Mouse (Mus musculus) heart, postnatal 0 days (tissue): ENCODE data around the gene Gfra1. TPM values are rescaled to one million over a fixed set of nuclear protein-coding genes. Genes with fewer than 3 reads are reported as not detected.
A peak's percentile ranks its signal among the peaks of the same experiment; 100 is the strongest.

Source experiments
- ATAC-seq: fragments of 200-750 bp; cut with Nextera tagmentation; 2 replicates; pipeline ENCODE4 v1.8.0; 2017; ENCODE audit warnings: low read depth, moderate number of reproducible peaks, moderate library complexity; ENCODE audit not compliant: insufficient read depth
- DNase-seq: peaks from one replicate; pipeline ENCODE4 v3.0.0-alpha.2; 2016; ENCODE audit warnings: low spot score
- H3K27ac ChIP-seq: fragments of 300-500 bp; sonication (generic); 2 replicates; pipeline ENCODE4 v1.5.1; 2014; ENCODE audit warnings: low read depth, mild to moderate bottlenecking
- H3K27me3 ChIP-seq: fragments of 300-500 bp; sonication (generic); 2 replicates; pipeline ENCODE4 v1.6.1; 2014; ENCODE audit warnings: low read length, mixed read lengths; ENCODE audit not compliant: control insufficient read depth, insufficient read depth
- H3K36me3 ChIP-seq: fragments of 300-500 bp; sonication (generic); replicated peaks from 2 replicates; pipeline ENCODE4 v1.6.1; 2014; ENCODE audit warnings: low read length, mixed read lengths; ENCODE audit not compliant: control insufficient read depth, insufficient read depth
- H3K4me1 ChIP-seq: fragments of 300-500 bp; sonication (generic); 2 replicates; pipeline ENCODE4 v1.6.1; 2014; ENCODE audit warnings: antibody characterized with exemption; ENCODE audit not compliant: control insufficient read depth, insufficient read depth
- H3K4me2 ChIP-seq: fragments of 300-500 bp; sonication (generic); 2 replicates; pipeline ENCODE4 v1.6.1; 2014; ENCODE audit warnings: low read depth, mild to moderate bottlenecking, low read length, moderate library complexity
- H3K4me3 ChIP-seq: fragments of 300-500 bp; sonication (generic); 2 replicates; pipeline ENCODE4 v1.5.1; 2014; ENCODE audit warnings: low read depth, low read length
- H3K9ac ChIP-seq: fragments of 300-500 bp; sonication (generic); replicated peaks from 2 replicates; pipeline ENCODE4 v1.6.1; 2014; ENCODE audit warnings: low read depth, low read length, mixed read lengths
- H3K9me3 ChIP-seq: fragments of 300-500 bp; sonication (generic); replicated peaks from 2 replicates; pipeline ENCODE4 v1.6.1; 2016; ENCODE audit warnings: low read length; ENCODE audit not compliant: control insufficient read depth
- CTCF ChIP-seq: IDR thresholded peaks from 2 replicates; pipeline ENCODE4 v1.5.1; 2016; ENCODE audit warnings: antibody characterized with exemption, control low read depth, low read depth
- EP300 ChIP-seq: IDR thresholded peaks from 2 replicates; pipeline ENCODE4 v1.6.1; 2016; ENCODE audit warnings: antibody characterized with exemption, low read depth
- WGBS: fragments of 180-500 bp; shearing (Covaris S2); extraction: QIAGEN DNeasy Blood & Tissue Kit; methylation state at CpG from one replicate; pipeline ENCODE4 v1.1.7; 2014; 5-methylcytosine and 5-hydroxymethylcytosine counted together
- polyA plus RNA-seq: library from polyadenylated mRNA; unstranded; fragments of >200 nt; fragmentation: Nextera tagmentation; extraction: Ambion mirVana; gene quantifications from 2 replicates; pipeline ENCODE4 v1.2.1, GENCODE M21; 2015
- total RNA-seq: library from RNA; depleted of rRNA; stranded (reverse); fragments of >200 nt; gene quantifications from 2 replicates; pipeline ENCODE4 v1.2.3, GENCODE M21; 2014; ENCODE audit warnings: low replicate concordance; rRNA removed

The Gfra1 gene
- total and polyA plus RNA-seq, 2 experiments from 2014 or later: 0.63 to 0.65 TPM

- no peak overlapping the region for H3K9ac ChIP-seq
- ATAC-seq (no peak), DNase-seq (no peak)
- no peaks in the 10 kb centered on the region for H3K36me3 ChIP-seq
- no peaks in the 10 kb centered on the region for H3K9me3 ChIP-seq
- 84% methylated on average over 5 of the region's 5 CpGs for WGBS
- no peak overlapping the region for H3K4me3 ChIP-seq
- no peak overlapping the region for H3K4me2 ChIP-seq
- no peak overlapping the region for H3K27ac ChIP-seq
- TF ChIP-seq EP300: no peak
- TF ChIP-seq CTCF: no peak
- H3K4me1 ChIP-seq: no peaks in the 10 kb centered on the region
- no peaks in the 10 kb centered on the region for H3K27me3 ChIP-seq
These were observed 253.1 kb downstream of the Gfra1 start for GRCm38 (mm10) chr19:58202627-58203026.

- TF ChIP-seq EP300: no peak
- no peak for TF ChIP-seq CTCF
- Histone ChIP-seq H3K9me3 (no peaks in the 10 kb centered on the region), H3K36me3 (no peaks in the 10 kb centered on the region), H3K4me1 (no peaks in the 10 kb centered on the region; the same call in 1 of the 2 replicates), H3K9ac (no peak overlapping the region), H3K4me3 (no peak overlapping the region), H3K27ac (no peak overlapping the region), H3K27me3 (0 out of 2 replicates have a peak, but pooled peaks cover 5% of the 10 kb centered on the region), H3K4me2 (no peak overlapping the region)
- WGBS: 88% methylated on average over 5 of the region's 5 CpGs
- DNase-seq (no peak), ATAC-seq (no peak)
These were observed 256.0 kb downstream of the Gfra1 start for GRCm38 (mm10) chr19:58199679-58200078.

- 41% methylated on average over 7 of the region's 7 CpGs for WGBS
- no peaks in the 10 kb centered on the region for H3K36me3 ChIP-seq
- DNase-seq (no peak), ATAC-seq (no peak)
- 0 out of 2 replicates have a peak, but pooled peaks cover 5% of the 10 kb centered on the region for H3K27me3 ChIP-seq
- peak overlapping the region; percentile 9; the same call in 1 of the 2 replicates for H3K4me2 ChIP-seq
- no peaks in the 10 kb centered on the region; the same call in 1 of the 2 replicates for H3K4me1 ChIP-seq
- H3K9me3 ChIP-seq: no peaks in the 10 kb centered on the region
- TF ChIP-seq EP300 (no peak), CTCF (no peak)
- H3K27ac ChIP-seq: no peak overlapping the region
- H3K4me3 ChIP-seq: no peak overlapping the region
- no peak overlapping the region for H3K9ac ChIP-seq
These were observed 261.8 kb downstream of the Gfra1 start for GRCm38 (mm10) chr19:58193733-58194456.

- H3K4me3 ChIP-seq: no peak overlapping the region
- no peak overlapping the region for H3K27ac ChIP-seq
- peaks cover 4% of the 10 kb centered on the region for H3K4me1 ChIP-seq
- no peaks in the 10 kb centered on the region for H3K9me3 ChIP-seq
- no peak for DNase-seq
- no peaks in the 10 kb centered on the region for H3K27me3 ChIP-seq
- no peak overlapping the region for H3K9ac ChIP-seq
- no peak for TF ChIP-seq EP300
- TF ChIP-seq CTCF: no peak
- H3K4me2 ChIP-seq: no peak overlapping the region
- WGBS: 61% methylated on average over 2 of the region's 2 CpGs
- no peaks in the 10 kb centered on the region for H3K36me3 ChIP-seq
- no peak for ATAC-seq
These were observed 264.8 kb downstream of the Gfra1 start for GRCm38 (mm10) chr19:58190947-58191346.

- Histone ChIP-seq H3K4me2 (no peak overlapping the region), H3K27ac (no peak overlapping the region), H3K36me3 (no peaks in the 10 kb centered on the region), H3K9me3 (no peaks in the 10 kb centered on the region), H3K27me3 (no peaks in the 10 kb centered on the region; the same call in 1 of the 2 replicates), H3K4me3 (no peak overlapping the region), H3K9ac (no peak overlapping the region), H3K4me1 (peaks cover 4% of the 10 kb centered on the region; the same call in 1 of the 2 replicates)
- TF ChIP-seq EP300 (no peak), CTCF (no peak)
- ATAC-seq: peak; percentile 47; the same call in 1 of the 2 replicates
- no peak for DNase-seq
- 21% methylated on average over 4 of the region's 4 CpGs for WGBS
These were observed 269.2 kb downstream of the Gfra1 start for GRCm38 (mm10) chr19:58186558-58186957.

Other genes with a start within 250 kb of the Gfra1 start
- not detected in 2 replicates for gene Ccdc172, start 56.1 kb upstream of the Gfra1 start, total RNA-seq
- gene Ccdc172, start 56.1 kb upstream of the Gfra1 start, polyA plus RNA-seq: not detected in 2 replicates
- gene Pnlip, start 196.6 kb upstream of the Gfra1 start, total RNA-seq: not detected in 2 replicates
- 0.07 TPM in 1 of 2 replicates, not detected in the other for gene Pnlip, start 196.6 kb upstream of the Gfra1 start, polyA plus RNA-seq